In the genomic region with DNA sequence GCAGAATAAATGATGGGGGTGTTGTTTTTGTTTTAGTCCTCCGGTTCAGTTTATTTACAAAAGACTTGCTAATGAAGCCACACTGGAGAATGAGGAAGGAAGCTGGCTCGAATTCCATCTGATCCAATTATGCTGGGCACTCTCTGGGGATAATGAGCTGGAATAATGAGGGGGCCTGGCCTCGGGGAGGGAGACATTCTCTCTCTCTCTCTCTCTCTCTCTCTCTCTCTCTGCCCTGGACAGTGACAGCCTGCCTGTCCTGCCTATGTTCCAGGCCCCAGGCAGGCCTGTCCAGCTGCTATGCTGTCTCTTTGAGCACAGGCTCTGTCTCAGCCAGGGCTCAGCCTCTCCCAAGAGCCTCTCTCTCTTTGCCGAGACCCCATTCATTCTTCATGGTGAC, we compare ENCODE assay signal across 14 mouse cellular contexts. TPM values are rescaled to one million over a fixed set of nuclear protein-coding genes. Genes with fewer than 3 reads are reported as not detected.
A peak's percentile ranks its signal among the peaks of the same experiment; 100 is the strongest.
DNase-seq lines count a peak whose midpoint lies in the region; ATAC-seq lines count a peak whose summit lies in the region.
"Had no signal": no experiment of that assay in that cellular context is flagged by ENCODE, and none has a peak within 500 bp of the region (broad histone marks: within the 10 kb centered on the region; RNA-seq: fewer than 3 reads in every experiment).

No protein-coding gene starts in this region.

- H3K9me3 ChIP-seq in lung, embryonic 16.5 days (ENCODE audit: control insufficient read depth, low read length) = no peaks in the 10 kb centered on the region
- H3K9me3 ChIP-seq in hindbrain, embryonic 10.5 days = no peaks in the 10 kb centered on the region
- H3K9me3 ChIP-seq in midbrain, embryonic 15.5 days = no peaks in the 10 kb centered on the region
- H3K9me3 ChIP-seq: heart, embryonic 13.5 days; liver, embryonic 12.5 days had no signal

- 0 out of 2 replicates have a peak overlapping the region, but pooled peaks have one; percentile 7 for H3K9ac ChIP-seq in lung, embryonic 16.5 days (ENCODE audit: low read length)
- H3K9ac ChIP-seq in midbrain, embryonic 15.5 days = no peak overlapping the region
- H3K9ac ChIP-seq: heart, embryonic 13.5 days; liver, embryonic 12.5 days had no signal

- no peak for DNase-seq in lung, postnatal 25 days (ENCODE audit: low spot score)
- peak; percentile 55 for DNase-seq in hindbrain, embryonic 10.5 days (ENCODE audit: low spot score)
- DNase-seq in left cerebral cortex, postnatal 10 days (ENCODE audit: extremely low spot score in 1 of 2, low spot score in 2 of 2) = no peak
- no peak for DNase-seq in adrenal gland, postnatal 4 days (ENCODE audit: low spot score in 2 of 2)
- no peak for DNase-seq in c-Kit-positive CD71-positive TER-119-positive erythroid progenitor cells, embryonic 14.5 days (ENCODE audit: low spot score)
- no peak for DNase-seq in thymus, postnatal 0 days (ENCODE audit: low spot score)
- DNase-seq: kidney, adult 11 months; layer of hippocampus, postnatal 36 days had no signal

- no peaks in the 10 kb centered on the region for H3K36me3 ChIP-seq in lung, embryonic 16.5 days (ENCODE audit: control insufficient read depth, insufficient read depth, low read length)
- peaks cover 24% of the 10 kb centered on the region; the same call in 1 of the 2 replicates for H3K36me3 ChIP-seq in hindbrain, embryonic 10.5 days
- H3K36me3 ChIP-seq in midbrain, embryonic 15.5 days (replicated peaks) = no peaks in the 10 kb centered on the region

- intact Hi-C loops in left cerebral cortex, postnatal 10 days (cut with DNase I) = loop anchor here (10.0 kb wide), 1 partner anchor 119 kb away; no protein-coding TSS in a partner anchor

- H3K27ac ChIP-seq in lung, embryonic 16.5 days (ENCODE audit: low read length) = no peak overlapping the region
- peak overlapping the region; percentile 78 for H3K27ac ChIP-seq in hindbrain, embryonic 10.5 days
- H3K27ac ChIP-seq in midbrain, embryonic 15.5 days = peak overlapping the region; percentile 51
- H3K27ac ChIP-seq: heart, embryonic 13.5 days; liver, embryonic 12.5 days had no signal

- WGBS in lung, embryonic 16.5 days = 18% methylated on average over 4 of the region's 4 CpGs
- 5% methylated on average over 4 of the region's 4 CpGs for whole genome bisulfite sequencing in hindbrain, embryonic 10.5 days
- 4% methylated on average over 4 of the region's 4 CpGs for WGBS in midbrain, embryonic 15.5 days

- peak; percentile 48; the same call in 1 of the 2 replicates for ATAC-seq in lung, embryonic 16.5 days (ENCODE audit: low read depth)
- ATAC-seq in midbrain, embryonic 15.5 days (replicated peaks) = peak; percentile 64
- ATAC-seq: liver, embryonic 12.5 days had no signal

- H3K4me2 ChIP-seq in lung, embryonic 16.5 days (ENCODE audit: low read depth, low read length) = no peak overlapping the region
- H3K4me2 ChIP-seq in midbrain, embryonic 15.5 days = no peak overlapping the region
- H3K4me2 ChIP-seq: heart, embryonic 13.5 days; liver, embryonic 12.5 days had no signal

- H3K27me3 ChIP-seq in lung, embryonic 16.5 days (ENCODE audit: control insufficient read depth, insufficient read depth, low read depth, low read length) = no peaks in the 10 kb centered on the region; the same call in 1 of the 2 replicates
- peaks cover 66% of the 10 kb centered on the region for H3K27me3 ChIP-seq in hindbrain, embryonic 10.5 days (ENCODE audit: insufficient read depth, poor library complexity, severe bottlenecking)
- no peaks in the 10 kb centered on the region; the same call in 1 of the 2 replicates for H3K27me3 ChIP-seq in midbrain, embryonic 15.5 days (replicated peaks)
- H3K27me3 ChIP-seq: heart, embryonic 13.5 days; liver, embryonic 12.5 days had no signal

- H3K4me3 ChIP-seq in lung, embryonic 16.5 days (ENCODE audit: low read length) = no peak overlapping the region
- H3K4me3 ChIP-seq in hindbrain, embryonic 10.5 days = peak overlapping the region; percentile 23
- no peak overlapping the region for H3K4me3 ChIP-seq in midbrain, embryonic 15.5 days
- H3K4me3 ChIP-seq: heart, embryonic 13.5 days; liver, embryonic 12.5 days had no signal

- H3K4me1 ChIP-seq in lung, embryonic 16.5 days (replicated peaks; ENCODE audit: control insufficient read depth, insufficient read depth, low read length) = peaks cover 5% of the 10 kb centered on the region
- H3K4me1 ChIP-seq in hindbrain, embryonic 10.5 days (replicated peaks) = peaks cover 59% of the 10 kb centered on the region
- H3K4me1 ChIP-seq in midbrain, embryonic 15.5 days = peaks cover 18% of the 10 kb centered on the region

RNA-seq across cellular contexts. Expression of gene Sap30l, which starts 27.5 kb away (rescaled TPM):
- polyA plus RNA-seq in lung, embryonic 16.5 days (2015; fragmentation: Nextera tagmentation; extraction: Ambion mirVana) = 4.8 and 6.1 TPM in 2 replicates
- 8.8 and 12.7 TPM in 2 replicates for polyA plus RNA-seq in hindbrain, embryonic 10.5 days (2016; fragmentation: Nextera tagmentation; extraction: Ambion mirVana)
- polyA plus RNA-seq in midbrain, embryonic 15.5 days (2015; fragmentation: Nextera tagmentation; extraction: Ambion mirVana) = 9.3 and 11.6 TPM in 2 replicates
- total RNA-seq in left cerebral cortex, postnatal 10 days (2021) = 10 to 100 TPM; 38.5 TPM
- 10 to 100 TPM; 45.3 to 49.8 TPM for total RNA-seq in adrenal gland, postnatal 4 days (2021)
- polyA plus RNA-seq in thymus, postnatal 0 days (2015; fragmentation: Nextera tagmentation; extraction: Ambion mirVana) = 15.6 and 21.3 TPM in 2 replicates

RNA-seq across cellular contexts. Expression of gene Hand1, which starts 58.7 kb away (rescaled TPM):
- 0.16 and 0.23 TPM in 2 replicates for polyA plus RNA-seq in lung, embryonic 16.5 days (2015; fragmentation: Nextera tagmentation; extraction: Ambion mirVana)
- polyA plus RNA-seq in hindbrain, embryonic 10.5 days (2016; fragmentation: Nextera tagmentation; extraction: Ambion mirVana) = 0.17 and 0.50 TPM in 2 replicates
- not detected in 2 replicates for polyA plus RNA-seq in midbrain, embryonic 15.5 days (2015; fragmentation: Nextera tagmentation; extraction: Ambion mirVana)
- total RNA-seq in left cerebral cortex, postnatal 10 days (2021) = not detected
- 10 to 100 TPM; 21.4 to 25.6 TPM for total RNA-seq in adrenal gland, postnatal 4 days (2021)
- 0.46 and 0.57 TPM in 2 replicates for polyA plus RNA-seq in thymus, postnatal 0 days (2015; fragmentation: Nextera tagmentation; extraction: Ambion mirVana)
- total RNA-seq: common myeloid progenitor, adult 5-6 weeks; layer of hippocampus, postnatal 36 days; megakaryocyte, adult 5-6 weeks had no signal
